Mouse (Mus musculus): ENCODE measurements around the gene Gcm2.
A peak's percentile ranks its signal among the peaks of the same experiment; 100 is the strongest.

The Gcm2 gene

DNA sequence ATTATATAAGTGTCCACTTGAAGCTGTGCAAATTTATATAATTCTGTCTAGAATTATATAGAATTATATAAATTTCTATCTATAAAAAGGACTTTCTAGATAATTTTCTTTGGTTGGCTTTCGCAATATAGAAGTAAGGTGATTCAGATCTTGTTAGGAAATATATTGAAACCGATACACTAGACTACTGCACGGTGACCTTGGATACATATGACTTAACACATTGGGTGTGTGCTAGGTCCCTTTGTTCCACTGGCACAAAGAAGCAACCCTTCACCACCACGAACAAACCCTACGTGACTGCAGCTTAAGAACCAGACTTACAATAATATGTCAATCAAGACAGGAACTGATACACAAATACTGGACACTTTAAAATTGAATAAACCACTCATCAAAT, 31.0 kb downstream of the Gcm2 start:
- DNase-seq (ENCODE audit: low spot score in 2 of 2): no peak

DNA sequence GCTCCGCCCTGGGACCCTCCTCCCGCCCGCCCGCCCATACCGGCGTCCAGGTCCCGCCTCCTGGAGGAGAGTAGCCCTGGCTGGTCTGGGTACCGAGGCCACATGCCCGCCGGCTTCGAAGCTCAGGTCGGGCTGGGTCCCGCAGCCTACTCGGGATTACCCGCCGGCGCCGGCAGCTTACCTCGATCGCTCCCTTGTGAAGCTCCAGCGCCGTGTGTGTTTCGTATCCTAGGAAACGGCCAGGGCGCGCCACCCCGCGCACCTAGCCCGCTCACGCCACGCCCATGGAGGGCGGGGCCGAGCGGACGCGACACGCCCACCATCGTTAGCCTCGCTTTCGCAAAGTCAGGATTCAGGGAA, 31.4 kb downstream of the Gcm2 start, which contains the start of gene Mak:
Gene Mak, minus strand, starts transcription at position 286 of the 360 bp plus-strand sequence.
- peak; percentile 41 to 47 for DNase-seq (ENCODE audit: low spot score in 2 of 2)

DNA sequence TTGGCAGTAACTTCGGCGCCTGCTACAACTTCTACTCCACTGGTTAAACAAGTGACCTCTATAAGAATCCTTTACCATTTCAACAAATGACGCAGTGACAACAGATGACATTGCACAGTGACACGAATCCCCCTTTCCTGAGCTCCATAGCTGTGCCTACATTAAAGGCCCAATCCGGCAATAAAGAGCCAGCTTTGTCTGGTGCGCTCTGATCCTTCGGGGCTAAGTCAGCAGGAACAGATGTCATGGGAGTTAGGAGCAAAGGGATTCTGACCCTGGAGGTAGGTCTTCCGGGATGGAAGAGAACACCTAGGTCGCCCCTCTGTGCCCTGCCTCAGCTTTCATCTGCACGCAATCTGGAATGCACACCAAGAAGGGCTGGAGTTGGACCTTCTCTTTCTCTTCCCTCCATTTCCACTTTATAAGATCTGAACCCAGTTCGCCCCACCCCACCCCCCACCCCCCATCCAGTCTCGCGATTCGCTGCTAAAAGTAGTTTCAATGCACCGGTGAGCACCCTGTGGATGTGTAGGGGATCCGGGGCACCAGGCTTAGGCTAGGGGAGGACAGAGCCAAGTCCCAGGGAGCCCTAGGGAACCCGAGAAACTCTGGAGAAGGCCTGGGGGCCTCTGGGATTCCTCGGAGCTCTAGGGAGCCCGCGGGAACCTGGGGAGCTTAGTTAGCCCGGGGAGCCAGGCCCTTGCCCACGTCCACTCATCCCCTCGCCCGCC, 32.0 kb downstream of the Gcm2 start:
- no peak for DNase-seq (ENCODE audit: low spot score in 2 of 2)

DNA sequence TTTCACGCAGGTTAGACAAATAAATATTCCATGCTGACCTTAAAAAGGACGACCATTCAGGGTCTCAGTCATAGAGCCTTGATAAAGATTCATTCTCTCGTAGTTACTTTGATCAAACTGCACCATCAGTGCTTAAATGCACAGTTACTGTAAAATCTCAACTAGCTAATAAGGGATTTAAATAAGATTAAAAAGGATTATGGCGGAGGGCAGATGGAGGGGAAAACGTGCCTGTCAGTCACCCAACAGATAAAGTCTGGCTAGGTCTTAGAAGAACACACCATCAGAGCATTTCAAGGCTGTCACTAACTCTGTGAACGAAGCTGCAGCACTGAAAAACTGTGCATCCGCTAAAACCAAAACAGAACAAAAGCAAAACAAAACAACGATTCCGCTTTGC, 32.9 kb downstream of the Gcm2 start:
- DNase-seq (ENCODE audit: low spot score in 2 of 2): no peak

DNA sequence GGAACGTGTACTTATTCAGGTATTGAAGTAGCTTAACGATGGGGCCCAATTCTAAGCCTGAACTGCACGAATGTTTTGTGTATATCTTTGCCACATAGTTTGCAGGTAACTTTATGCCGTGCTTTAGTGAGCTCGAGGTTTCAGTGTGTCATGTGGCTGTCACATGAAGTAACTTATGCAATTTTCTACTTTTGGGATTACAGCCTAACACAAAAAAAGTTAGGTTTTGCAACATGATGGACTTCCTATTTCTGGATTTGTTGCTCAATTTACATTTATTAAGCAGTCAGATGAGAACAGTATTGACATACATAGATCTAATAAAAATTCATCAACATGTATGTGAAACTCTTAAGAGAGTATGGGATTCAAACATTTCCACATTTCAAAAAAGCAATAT, 37.0 kb downstream of the Gcm2 start:
- DNase-seq (ENCODE audit: low spot score in 2 of 2): no peak

DNA sequence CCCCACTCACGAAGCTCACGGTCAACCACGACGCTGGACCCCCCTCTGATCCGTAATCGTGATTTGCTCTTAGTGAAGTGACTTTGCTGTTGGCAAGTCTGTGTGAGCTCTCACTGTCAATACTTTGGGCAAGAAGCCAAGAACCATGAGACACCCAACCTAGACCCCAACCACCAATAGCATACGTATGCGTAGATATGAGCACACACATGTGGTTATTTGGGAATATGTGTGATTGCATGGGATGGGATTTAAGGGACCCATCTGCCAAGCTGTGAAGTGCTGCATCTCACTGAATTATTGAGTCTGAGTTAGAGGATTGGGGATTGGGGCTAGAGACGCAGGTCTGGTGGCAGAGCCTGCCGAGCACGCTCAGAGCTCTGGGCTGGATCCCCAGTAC, 39.2 kb downstream of the Gcm2 start:
- DNase-seq (ENCODE audit: low spot score in 2 of 2): no peak

DNA sequence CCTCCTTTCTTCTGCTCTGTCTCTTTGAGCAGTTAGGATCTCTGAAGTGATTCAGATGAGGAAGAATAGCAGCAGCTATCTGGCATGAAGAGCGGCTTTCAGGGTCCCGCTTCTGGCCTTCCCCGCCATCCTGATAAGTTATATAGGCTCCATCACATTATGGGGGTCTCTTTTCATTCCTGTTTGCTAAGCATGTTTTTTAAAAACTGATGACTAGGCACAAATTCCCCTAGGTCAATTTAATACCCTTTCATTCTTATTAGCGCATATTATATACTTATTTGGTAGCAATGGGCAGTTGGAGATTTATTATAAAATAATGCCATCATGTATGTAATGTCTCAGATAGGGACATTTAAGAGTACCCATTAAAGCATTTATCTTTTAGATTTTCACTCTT, 43.2 kb downstream of the Gcm2 start:
- DNase-seq (ENCODE audit: low spot score in 2 of 2): no peak

DNA sequence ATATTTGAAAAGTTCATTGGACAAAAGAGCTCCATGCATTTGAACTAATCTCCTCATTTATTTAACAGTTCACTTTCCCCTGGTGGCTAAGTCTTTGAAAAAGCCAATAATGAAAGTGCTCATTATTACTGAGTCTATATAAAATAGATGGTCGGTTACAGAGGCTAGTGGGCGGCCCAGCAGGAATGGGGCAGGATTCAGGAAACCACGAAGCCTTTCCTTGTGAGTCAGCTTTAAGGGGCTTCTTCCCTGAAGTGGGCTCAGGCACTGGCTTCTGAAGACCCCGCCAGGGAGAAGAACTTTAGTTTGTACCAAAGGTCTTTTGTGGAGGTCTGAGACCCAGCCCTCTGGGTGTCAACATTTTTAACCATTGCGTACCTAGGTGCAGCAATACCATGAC, 58.9 kb downstream of the Gcm2 start:
- no peak for DNase-seq (ENCODE audit: low spot score in 2 of 2)

Data from frontal cortex, postnatal 25 days (tissue).